Comparison of ENCODE assay signal across 8 mouse cellular contexts in genomic region chrX:94121161-94121856, GRCm38 (mm10). TPM values are rescaled to one million over a fixed set of nuclear protein-coding genes. Genes with fewer than 3 reads are reported as not detected.
DNase-seq lines count a peak whose midpoint lies in the region; ATAC-seq lines count a peak whose summit lies in the region.

No protein-coding gene starts in this region.

- peak overlapping the region; percentile 93 for H3K9ac ChIP-seq in heart, embryonic 12.5 days
- peak overlapping the region; percentile 80 for H3K9ac ChIP-seq in kidney, embryonic 15.5 days

- peaks cover 33% of the 10 kb centered on the region for H3K27me3 ChIP-seq in heart, embryonic 12.5 days (replicated peaks)
- H3K27me3 ChIP-seq in kidney, embryonic 15.5 days = peaks cover 46% of the 10 kb centered on the region

- H3K36me3 ChIP-seq in heart, embryonic 12.5 days = no peaks in the 10 kb centered on the region
- H3K36me3 ChIP-seq in kidney, embryonic 15.5 days = no peaks in the 10 kb centered on the region
- H3K36me3 ChIP-seq in macrophage (ENCODE audit: inconsistent target) = no peaks in the 10 kb centered on the region

- H3K79me2 ChIP-seq in macrophage (ENCODE audit: inconsistent target) = peaks cover 55% of the 10 kb centered on the region

- peak overlapping the region; percentile 99 for H3K27ac ChIP-seq in heart, embryonic 12.5 days (ENCODE audit: poor library complexity, severe bottlenecking)
- peak overlapping the region; percentile 99 for H3K27ac ChIP-seq in kidney, embryonic 15.5 days
- peak overlapping the region; percentile 68 for H3K27ac ChIP-seq in macrophage

- peaks cover 6% of the 10 kb centered on the region; the same call in 1 of the 2 replicates for H3K9me3 ChIP-seq in heart, embryonic 12.5 days (replicated peaks)
- no peaks in the 10 kb centered on the region for H3K9me3 ChIP-seq in kidney, embryonic 15.5 days (replicated peaks)

- 0 out of 2 replicates have a peak, but pooled peaks cover 3% of the 10 kb centered on the region for H3K4me1 ChIP-seq in heart, embryonic 12.5 days (replicated peaks)
- H3K4me1 ChIP-seq in kidney, embryonic 15.5 days = peaks cover 4% of the 10 kb centered on the region; the same call in 1 of the 2 replicates

- peak overlapping the region; percentile 69 for H3K4me2 ChIP-seq in heart, embryonic 12.5 days
- H3K4me2 ChIP-seq in kidney, embryonic 15.5 days = peak overlapping the region; percentile 63

- peak overlapping the region; percentile 78 for H3K4me3 ChIP-seq in heart, embryonic 12.5 days
- H3K4me3 ChIP-seq in kidney, embryonic 15.5 days (replicated peaks) = peak overlapping the region; percentile 62
- H3K4me3 ChIP-seq in macrophage (ENCODE audit: inconsistent target) = peak overlapping the region; percentile 65

- 16% methylated on average over 24 of the region's 24 CpGs for WGBS in heart, embryonic 12.5 days
- 19% methylated on average over 24 of the region's 24 CpGs for WGBS in kidney, embryonic 15.5 days
- 29% methylated on average over 18 of the region's 24 CpGs for WGBS in macrophage (ENCODE audit: missing documents)

- ATAC-seq in heart, embryonic 12.5 days (ENCODE audit: insufficient number of reproducible peaks, low FRiP score) = no peak
- no peak for ATAC-seq in kidney, embryonic 15.5 days (replicated peaks; ENCODE audit: low FRiP score)

- DNase-seq in urinary bladder, postnatal 36 days (ENCODE audit: low spot score in 2 of 2) = peak; percentile 1 to 6
- no peak for DNase-seq in urinary bladder, postnatal 25 days (ENCODE audit: low spot score)
- peak; percentile 34 for DNase-seq in c-Kit-negative CD71-positive TER-119-positive erythroid progenitor cells, embryonic 14.5 days (ENCODE audit: low read depth, low spot score)
- DNase-seq in spleen, postnatal 4 days (ENCODE audit: low spot score in 2 of 2) = peak; percentile 12 to 65
- no peak for DNase-seq in left cerebral cortex, postnatal 4 days

- intact Hi-C loops in left cerebral cortex, postnatal 4 days (cut with DNase I) = no loop called here

RNA-seq across cellular contexts. Expression of gene Zfx, which starts 2.2 kb away (rescaled TPM):
- polyA plus RNA-seq in heart, embryonic 12.5 days (2016; fragmentation: Nextera tagmentation; extraction: Ambion mirVana) = 24.5 and 25.1 TPM in 2 replicates
- polyA plus RNA-seq in kidney, embryonic 15.5 days (2015; fragmentation: Nextera tagmentation; extraction: Ambion mirVana) = 30.0 and 32.4 TPM in 2 replicates
- 100 to 1,000 TPM in 12 of 26 experiments, 10 to 100 TPM in 14; 66.4 to 142 (median 99.1) TPM for total RNA-seq in macrophage (2018; cell fraction: chromatin; rRNA removed)
- 10 to 100 TPM; 17.6 to 34.8 (median 25.9) TPM for total RNA-seq in macrophage (2018; cell fraction: cytosol; rRNA removed)
- total RNA-seq in macrophage (2018; cell fraction: nucleus; rRNA removed) = 10 to 100 TPM; 41.8 to 83.3 (median 53.5) TPM
- polyA plus RNA-seq in macrophage (2018) = 9.4 to 16.0 TPM (median 15.7 TPM) in 3 replicates
- 10 to 100 TPM; 27.3 to 31.9 TPM for total RNA-seq in left cerebral cortex, postnatal 4 days (2021)

Comparison
In these comparisons a context has a peak if more than half of its experiments do, and no peak if none do; other contexts are left out.
1. DNase-seq: peak in urinary bladder, postnatal 36 days (2 of 2), c-Kit-negative CD71-positive TER-119-positive erythroid progenitor cells, embryonic 14.5 days (single experiment) and spleen, postnatal 4 days (2 of 2); none in urinary bladder, postnatal 25 days (single experiment) and left cerebral cortex, postnatal 4 days (single experiment).
2. Peak in every context shown above with its lines, with median percentiles within 50 percentile points of each other: H3K27ac ChIP-seq and H3K4me3 ChIP-seq.